Mouse (Mus musculus): ENCODE measurements at regions not wholly inside any gene's neighbourhood (a gene's known extent, or its start where the extent isn't known, plus 50 kb on each side); places are given as distances from the start of the nearest gene placed in this dataset.
A peak's percentile ranks its signal among the peaks of the same experiment; 100 is the strongest.

- Histone ChIP-seq H3K9me3 (ENCODE audit: control insufficient read depth, low read length) (no peaks in the 10 kb centered on the region), H3K27me3 (replicated peaks; ENCODE audit: control insufficient read depth, insufficient read depth, low read length) (no peaks in the 10 kb centered on the region), H3K4me2 (ENCODE audit: low read depth, low read length) (no peak overlapping the region), H3K9ac (ENCODE audit: low read depth, low read length) (no peak overlapping the region), H3K27ac (ENCODE audit: low read length) (no peak overlapping the region), H3K36me3 (ENCODE audit: control insufficient read depth, insufficient read depth, low read length) (no peaks in the 10 kb centered on the region), H3K4me1 (ENCODE audit: control insufficient read depth, insufficient read depth, low read length) (no peaks in the 10 kb centered on the region), H3K4me3 (ENCODE audit: low read length) (no peak overlapping the region)
- 70% methylated on average over 2 of the region's 2 CpGs for WGBS
- ATAC-seq, result no peak
Measured at GRCm38 (mm10) chr5:82472146-82472545, 882.8 kb downstream of the Tecrl start.

GRCm38 (mm10) chr5:82464272-82464671 lies 890.7 kb downstream of the Tecrl start:
- 93% methylated on average over 2 of the region's 2 CpGs for WGBS

GRCm38 (mm10) chr5:82441288-82441687 lies 913.7 kb downstream of the Tecrl start:
- Histone ChIP-seq H3K9me3 (ENCODE audit: control insufficient read depth, low read length) (no peaks in the 10 kb centered on the region), H3K4me3 (ENCODE audit: low read length) (no peak overlapping the region), H3K27ac (ENCODE audit: low read length) (no peak overlapping the region), H3K4me2 (ENCODE audit: low read depth, low read length) (no peak overlapping the region), H3K36me3 (ENCODE audit: control insufficient read depth, insufficient read depth, low read length) (no peaks in the 10 kb centered on the region), H3K9ac (ENCODE audit: low read depth, low read length) (no peak overlapping the region), H3K4me1 (ENCODE audit: control insufficient read depth, insufficient read depth, low read length) (no peaks in the 10 kb centered on the region), H3K27me3 (replicated peaks; ENCODE audit: control insufficient read depth, insufficient read depth, low read length) (no peaks in the 10 kb centered on the region)
- WGBS, result 80% methylated on average over 4 of the region's 4 CpGs
- ATAC-seq, result no peak

More at GRCm38 (mm10) chr5:82464272-82464671, 890.7 kb downstream of the Tecrl start:
- no peaks in the 10 kb centered on the region for H3K4me1 ChIP-seq (ENCODE audit: control insufficient read depth, insufficient read depth, low read length)
- no peaks in the 10 kb centered on the region for H3K9me3 ChIP-seq (ENCODE audit: control insufficient read depth, low read length)
- no peak overlapping the region for H3K4me3 ChIP-seq (ENCODE audit: low read length)
- H3K36me3 ChIP-seq (ENCODE audit: control insufficient read depth, insufficient read depth, low read length), result no peaks in the 10 kb centered on the region
- no peak for ATAC-seq
- H3K27me3 ChIP-seq (replicated peaks; ENCODE audit: control insufficient read depth, insufficient read depth, low read length), result no peaks in the 10 kb centered on the region
- H3K4me2 ChIP-seq (ENCODE audit: low read depth, low read length), result no peak overlapping the region
- no peak overlapping the region for H3K27ac ChIP-seq (ENCODE audit: low read length)
- H3K9ac ChIP-seq (ENCODE audit: low read depth, low read length), result no peak overlapping the region

- Histone ChIP-seq H3K4me1 (ENCODE audit: control insufficient read depth, insufficient read depth, low read length) (no peaks in the 10 kb centered on the region), H3K4me2 (ENCODE audit: low read depth, low read length) (no peak overlapping the region), H3K9ac (ENCODE audit: low read depth, low read length) (no peak overlapping the region), H3K27ac (ENCODE audit: low read length) (no peak overlapping the region), H3K4me3 (ENCODE audit: low read length) (no peak overlapping the region), H3K36me3 (ENCODE audit: control insufficient read depth, insufficient read depth, low read length) (no peaks in the 10 kb centered on the region), H3K27me3 (replicated peaks; ENCODE audit: control insufficient read depth, insufficient read depth, low read length) (no peaks in the 10 kb centered on the region), H3K9me3 (ENCODE audit: control insufficient read depth, low read length) (no peaks in the 10 kb centered on the region)
- ATAC-seq, result no peak
- WGBS, result 74% methylated on average over 2 of the region's 2 CpGs
Measured at GRCm38 (mm10) chr5:82440126-82440525, 914.9 kb downstream of the Tecrl start.

- no peaks in the 10 kb centered on the region for H3K27me3 ChIP-seq (replicated peaks; ENCODE audit: control insufficient read depth, insufficient read depth, low read length)
- no peak overlapping the region for H3K4me3 ChIP-seq (ENCODE audit: low read length)
- no peak overlapping the region for H3K27ac ChIP-seq (ENCODE audit: low read length)
- no peaks in the 10 kb centered on the region for H3K36me3 ChIP-seq (ENCODE audit: control insufficient read depth, insufficient read depth, low read length)
- H3K9ac ChIP-seq (ENCODE audit: low read depth, low read length), result no peak overlapping the region
- no peak overlapping the region for H3K4me2 ChIP-seq (ENCODE audit: low read depth, low read length)
- H3K4me1 ChIP-seq (ENCODE audit: control insufficient read depth, insufficient read depth, low read length), result no peaks in the 10 kb centered on the region
- no peak for ATAC-seq
- no peaks in the 10 kb centered on the region for H3K9me3 ChIP-seq (ENCODE audit: control insufficient read depth, low read length)
Measured at GRCm38 (mm10) chr5:82420396-82420795, 934.6 kb downstream of the Tecrl start.

GRCm38 (mm10) chr5:82396632-82397234 lies 958.3 kb downstream of the Tecrl start:
- no peak for ATAC-seq
- Histone ChIP-seq H3K4me1 (ENCODE audit: control insufficient read depth, insufficient read depth, low read length) (no peaks in the 10 kb centered on the region), H3K36me3 (ENCODE audit: control insufficient read depth, insufficient read depth, low read length) (no peaks in the 10 kb centered on the region), H3K27ac (ENCODE audit: low read length) (no peak overlapping the region), H3K9me3 (ENCODE audit: control insufficient read depth, low read length) (no peaks in the 10 kb centered on the region), H3K9ac (ENCODE audit: low read depth, low read length) (no peak overlapping the region), H3K4me2 (ENCODE audit: low read depth, low read length) (no peak overlapping the region), H3K4me3 (ENCODE audit: low read length) (no peak overlapping the region), H3K27me3 (replicated peaks; ENCODE audit: control insufficient read depth, insufficient read depth, low read length) (no peaks in the 10 kb centered on the region)
- 61% methylated on average over 5 of the region's 5 CpGs for WGBS

- Histone ChIP-seq H3K9ac (ENCODE audit: low read depth, low read length) (no peak overlapping the region), H3K4me1 (ENCODE audit: control insufficient read depth, insufficient read depth, low read length) (no peaks in the 10 kb centered on the region), H3K27me3 (replicated peaks; ENCODE audit: control insufficient read depth, insufficient read depth, low read length) (no peaks in the 10 kb centered on the region), H3K9me3 (ENCODE audit: control insufficient read depth, low read length) (no peaks in the 10 kb centered on the region), H3K4me2 (ENCODE audit: low read depth, low read length) (no peak overlapping the region), H3K36me3 (ENCODE audit: control insufficient read depth, insufficient read depth, low read length) (no peaks in the 10 kb centered on the region), H3K4me3 (ENCODE audit: low read length) (no peak overlapping the region), H3K27ac (ENCODE audit: low read length) (no peak overlapping the region)
- 50% methylated on average over 3 of the region's 3 CpGs for WGBS
- ATAC-seq, result no peak
Measured at GRCm38 (mm10) chr5:82361624-82362023, 993.4 kb downstream of the Tecrl start.

GRCm38 (mm10) chr5:82356336-82356735 lies 998.7 kb downstream of the Tecrl start:
- H3K27me3 ChIP-seq (replicated peaks; ENCODE audit: control insufficient read depth, insufficient read depth, low read length), result no peaks in the 10 kb centered on the region
- no peak overlapping the region for H3K27ac ChIP-seq (ENCODE audit: low read length)
- H3K4me1 ChIP-seq (ENCODE audit: control insufficient read depth, insufficient read depth, low read length), result no peaks in the 10 kb centered on the region
- no peaks in the 10 kb centered on the region for H3K9me3 ChIP-seq (ENCODE audit: control insufficient read depth, low read length)
- H3K9ac ChIP-seq (ENCODE audit: low read depth, low read length), result no peak overlapping the region
- 92% methylated on average over 5 of the region's 5 CpGs for WGBS
- no peak for ATAC-seq
- H3K4me3 ChIP-seq (ENCODE audit: low read length), result no peak overlapping the region
- H3K36me3 ChIP-seq (ENCODE audit: control insufficient read depth, insufficient read depth, low read length), result no peaks in the 10 kb centered on the region
- no peak overlapping the region for H3K4me2 ChIP-seq (ENCODE audit: low read depth, low read length)

- Histone ChIP-seq H3K27ac (ENCODE audit: low read length) (no peak overlapping the region), H3K27me3 (replicated peaks; ENCODE audit: control insufficient read depth, insufficient read depth, low read length) (no peaks in the 10 kb centered on the region), H3K9ac (ENCODE audit: low read depth, low read length) (no peak overlapping the region), H3K4me2 (ENCODE audit: low read depth, low read length) (no peak overlapping the region), H3K4me1 (ENCODE audit: control insufficient read depth, insufficient read depth, low read length) (no peaks in the 10 kb centered on the region), H3K4me3 (ENCODE audit: low read length) (no peak overlapping the region), H3K36me3 (ENCODE audit: control insufficient read depth, insufficient read depth, low read length) (no peaks in the 10 kb centered on the region), H3K9me3 (ENCODE audit: control insufficient read depth, low read length) (no peaks in the 10 kb centered on the region)
- WGBS, result 80% methylated on average over 2 of the region's 2 CpGs
- no peak for ATAC-seq
Measured at GRCm38 (mm10) chr5:82351089-82351488, 1003.9 kb downstream of the Tecrl start.

GRCm38 (mm10) chr5:82346672-82347071 lies 1008.3 kb downstream of the Tecrl start:
- no peaks in the 10 kb centered on the region for H3K27me3 ChIP-seq (replicated peaks; ENCODE audit: control insufficient read depth, insufficient read depth, low read length)
- H3K4me3 ChIP-seq (ENCODE audit: low read length), result no peak overlapping the region
- ATAC-seq, result peak; percentile 62; the same call in 1 of the 2 replicates
- H3K36me3 ChIP-seq (ENCODE audit: control insufficient read depth, insufficient read depth, low read length), result no peaks in the 10 kb centered on the region
- H3K9me3 ChIP-seq (ENCODE audit: control insufficient read depth, low read length), result no peaks in the 10 kb centered on the region
- no peaks in the 10 kb centered on the region for H3K4me1 ChIP-seq (ENCODE audit: control insufficient read depth, insufficient read depth, low read length)
- no peak overlapping the region for H3K4me2 ChIP-seq (ENCODE audit: low read depth, low read length)
- H3K27ac ChIP-seq (ENCODE audit: low read length), result no peak overlapping the region
- WGBS, result 8% methylated on average over 7 of the region's 7 CpGs
- no peak overlapping the region for H3K9ac ChIP-seq (ENCODE audit: low read depth, low read length)
